Mouse (Mus musculus) heart, postnatal 0 days (tissue): ENCODE results near the gene Eif4g3.

ENCODE experiments used
- CTCF ChIP-seq: IDR thresholded peaks from 2 replicates; pipeline ENCODE4 v1.5.1; 2016; ENCODE audit warnings: antibody characterized with exemption, control low read depth, low read depth
- EP300 ChIP-seq: IDR thresholded peaks from 2 replicates; pipeline ENCODE4 v1.6.1; 2016; ENCODE audit warnings: antibody characterized with exemption, low read depth

- no peak for TF ChIP-seq CTCF
- no peak for TF ChIP-seq EP300
Observed at GRCm38 (mm10) chr4:138073086-138073485, 80.3 kb downstream of the Eif4g3 start.
